Mouse (Mus musculus) lung, adult 2 months (tissue): Measurements from ENCODE around the gene Btnl2.

ENCODE experiments used
- CTCF ChIP-seq: fragments of 200-500 bp; IDR thresholded peaks from 2 replicates; pipeline ENCODE4 v1.5.1; 2011; ENCODE audit warnings: mild to moderate bottlenecking, low read length, control low read depth; ENCODE audit not compliant: insufficient read depth
- POLR2A ChIP-seq: fragments of 200-500 bp; IDR thresholded peaks from 2 replicates; pipeline ENCODE4 v1.6.1; 2011; ENCODE audit warnings: low read depth, mild to moderate bottlenecking, control low read depth, low read length, borderline replicate concordance; ENCODE audit errors: extremely low read depth

- TF ChIP-seq CTCF (no peak), POLR2A (no peak)
Observed at GRCm38 (mm10) chr17:34346041-34346440, 8.6 kb upstream of the Btnl2 start.
